ENCODE assay signal across 28 mouse cellular contexts in genomic region chr11:55165748-55166147, GRCm38 (mm10). TPM values are rescaled to one million over a fixed set of nuclear protein-coding genes. Genes with fewer than 3 reads are reported as not detected.
DNase-seq lines count a peak whose midpoint lies in the region; ATAC-seq lines count a peak whose summit lies in the region.
"Had no signal": no experiment of that assay in that cellular context is flagged by ENCODE, and none has a peak within 500 bp of the region (broad histone marks: within the 10 kb centered on the region; RNA-seq: fewer than 3 reads in every experiment).

No protein-coding gene starts in this region.

- H3K9me3 ChIP-seq in neural tube, embryonic 15.5 days (replicated peaks): no peaks in the 10 kb centered on the region
- H3K9me3 ChIP-seq: embryonic facial prominence, embryonic 10.5 days; embryonic facial prominence, embryonic 12.5 days; forebrain, embryonic 13.5 days; G1E had no signal

- no peak for DNase-seq in retina, postnatal 1 day
- no peak for DNase-seq in gastrocnemius, adult 18-20 months (ENCODE audit: low spot score)
- DNase-seq: adrenal gland, adult 8-10 months; adrenal gland, postnatal 14 days; B cell, adult 2 months; cerebellum, adult 11 months; cerebellum, adult 18-20 months; cerebellum, adult 8-10 months; cerebellum, adult 9-11 months; cerebellum, postnatal 14 days; cerebellum, postnatal 36 days had no signal

- 0 out of 2 replicates have a peak overlapping the region, but pooled peaks have one; percentile 33 for H3K27ac ChIP-seq in brown adipose tissue, adult 24 weeks (replicated peaks; ENCODE audit: low read depth, low read length)
- H3K27ac ChIP-seq in neural tube, embryonic 15.5 days (replicated peaks): no peak overlapping the region
- H3K27ac ChIP-seq: embryonic facial prominence, embryonic 10.5 days; embryonic facial prominence, embryonic 12.5 days; forebrain, embryonic 13.5 days had no signal

- peak; percentile 66 for ATAC-seq in granulocyte monocyte progenitor cell, adult 5-6 weeks (replicated peaks; ENCODE audit: poor library complexity, severe bottlenecking)
- no peak for ATAC-seq in neural tube, embryonic 15.5 days (ENCODE audit: low FRiP score)
- ATAC-seq: activated CD4-positive, CD25-positive, alpha-beta regulatory T cell, adult 4 months; CD4-positive, CD25-positive, alpha-beta regulatory T cell, adult 4 months; forebrain, embryonic 13.5 days; forebrain, embryonic 16.5 days; Patski had no signal

- no peaks in the 10 kb centered on the region for H3K27me3 ChIP-seq in neural tube, embryonic 15.5 days (replicated peaks)
- H3K27me3 ChIP-seq: embryonic facial prominence, embryonic 12.5 days; forebrain, embryonic 13.5 days had no signal

- H3K4me3 ChIP-seq in brown adipose tissue, adult 24 weeks (ENCODE audit: insufficient read depth, low read depth, low read length): no peak overlapping the region
- no peak overlapping the region for H3K4me3 ChIP-seq in neural tube, embryonic 15.5 days (replicated peaks)
- H3K4me3 ChIP-seq: embryonic facial prominence, embryonic 10.5 days; embryonic facial prominence, embryonic 12.5 days; forebrain, embryonic 13.5 days had no signal

- WGBS in neural tube, embryonic 15.5 days: 96% methylated on average over 7 of the region's 7 CpGs

- peaks cover 3% of the 10 kb centered on the region; the same call in 1 of the 2 replicates for H3K4me1 ChIP-seq in brown adipose tissue, adult 24 weeks (ENCODE audit: control insufficient read depth, insufficient read depth, insufficient read length, low read length)
- no peaks in the 10 kb centered on the region for H3K4me1 ChIP-seq in neural tube, embryonic 15.5 days
- H3K4me1 ChIP-seq: embryonic facial prominence, embryonic 10.5 days; embryonic facial prominence, embryonic 12.5 days; forebrain, embryonic 13.5 days had no signal

- no peak overlapping the region for H3K9ac ChIP-seq in neural tube, embryonic 15.5 days (replicated peaks)
- H3K9ac ChIP-seq: embryonic facial prominence, embryonic 12.5 days; forebrain, embryonic 13.5 days had no signal

- no peak overlapping the region for H3K4me2 ChIP-seq in neural tube, embryonic 15.5 days
- H3K4me2 ChIP-seq: embryonic facial prominence, embryonic 12.5 days; forebrain, embryonic 13.5 days had no signal

- no peaks in the 10 kb centered on the region for H3K36me3 ChIP-seq in neural tube, embryonic 15.5 days
- H3K36me3 ChIP-seq: embryonic facial prominence, embryonic 10.5 days; embryonic facial prominence, embryonic 12.5 days; G1E had no signal

RNA-seq across cellular contexts. Expression of gene Slc36a3, which starts 14.2 kb away (rescaled TPM):
- not detected in 2 replicates for polyA plus RNA-seq in brown adipose tissue, adult 24 weeks (2012; ENCODE audit: insufficient read depth, insufficient read length, missing spikeins)
- not detected in 2 replicates for total RNA-seq in granulocyte monocyte progenitor cell, adult 5-6 weeks (2014; fragmentation: Nextera tagmentation)
- total RNA-seq in granulocyte monocyte progenitor cell, adult 5-6 weeks (2017): not detected in 2 replicates
- not detected in 2 replicates for polyA plus RNA-seq in neural tube, embryonic 15.5 days (2015; fragmentation: Nextera tagmentation; extraction: Ambion mirVana)
- total RNA-seq in gastrocnemius, adult 18-20 months (2021): not detected
- total RNA-seq: adrenal gland, adult 18-20 months; adrenal gland, adult 8-10 months; adrenal gland, postnatal 14 days; adrenal gland, postnatal 36 days had no signal
- polyA plus RNA-seq: cortical plate, adult 2 months; embryonic facial prominence, embryonic 10.5 days; embryonic facial prominence, embryonic 12.5 days; embryonic facial prominence, embryonic 14.5 days; forebrain, embryonic 11.5 days; forebrain, embryonic 13.5 days; forebrain, embryonic 16.5 days; frontal cortex, adult 2 months; G1E; Patski had no signal

RNA-seq across cellular contexts. Expression of gene Slc36a2, which starts 19.1 kb away (rescaled TPM):
- polyA plus RNA-seq in brown adipose tissue, adult 24 weeks (2012; ENCODE audit: insufficient read depth, insufficient read length, missing spikeins): 279 and 401 TPM in 2 replicates
- total RNA-seq in granulocyte monocyte progenitor cell, adult 5-6 weeks (2014; fragmentation: Nextera tagmentation): 6.5 and 7.6 TPM in 2 replicates
- total RNA-seq in granulocyte monocyte progenitor cell, adult 5-6 weeks (2017): 1.9 and 2.8 TPM in 2 replicates
- 0.51 and 0.55 TPM in 2 replicates for polyA plus RNA-seq in neural tube, embryonic 15.5 days (2015; fragmentation: Nextera tagmentation; extraction: Ambion mirVana)
- 1 to 10 TPM in 1 of 2 experiments, under 1 TPM in 1; 0.66 to 1.4 TPM for total RNA-seq in gastrocnemius, adult 18-20 months (2021)
- polyA plus RNA-seq: CD4-positive, CD25-positive, alpha-beta regulatory T cell, adult 4 months; forebrain, embryonic 11.5 days; G1E had no signal

RNA-seq across cellular contexts. Expression of gene Slc36a1, which starts 38.4 kb away (rescaled TPM):
- polyA plus RNA-seq in brown adipose tissue, adult 24 weeks (2012; ENCODE audit: insufficient read depth, insufficient read length, missing spikeins): 3.4 and 5.3 TPM in 2 replicates
- 52.6 and 53.3 TPM in 2 replicates for total RNA-seq in granulocyte monocyte progenitor cell, adult 5-6 weeks (2014; fragmentation: Nextera tagmentation)
- total RNA-seq in granulocyte monocyte progenitor cell, adult 5-6 weeks (2017): 11.4 and 12.9 TPM in 2 replicates
- 4.7 and 6.7 TPM in 2 replicates for polyA plus RNA-seq in neural tube, embryonic 15.5 days (2015; fragmentation: Nextera tagmentation; extraction: Ambion mirVana)
- 1 to 10 TPM; 5.3 to 6.4 TPM for total RNA-seq in gastrocnemius, adult 18-20 months (2021)
